Mouse (Mus musculus) thymus, postnatal 4 days (tissue): ENCODE measurements around the gene Cpxm2.

Experiments
- DNase-seq: peaks from one replicate; pipeline ENCODE4 v3.0.0; 2021

Cpxm2 gene

GRCm38 (mm10) chr7:132128687-132129086, 25.9 kb downstream of the Cpxm2 start:
- no peak for DNase-seq

- no peak for DNase-seq
These were observed 29.6 kb downstream of the Cpxm2 start for GRCm38 (mm10) chr7:132124948-132125347.

- DNase-seq, result no peak
These were observed 31.3 kb downstream of the Cpxm2 start for GRCm38 (mm10) chr7:132123211-132123610.

- no peak for DNase-seq
These were observed 34.7 kb downstream of the Cpxm2 start for GRCm38 (mm10) chr7:132119817-132120216.

GRCm38 (mm10) chr7:132111770-132112169, 42.8 kb downstream of the Cpxm2 start:
- no peak for DNase-seq

- no peak for DNase-seq
These were observed 44.2 kb downstream of the Cpxm2 start for GRCm38 (mm10) chr7:132110308-132110707.

- no peak for DNase-seq
These were observed 47.6 kb downstream of the Cpxm2 start for GRCm38 (mm10) chr7:132106891-132107290.

- no peak for DNase-seq
These were observed 49.2 kb downstream of the Cpxm2 start for GRCm38 (mm10) chr7:132105326-132105725.

GRCm38 (mm10) chr7:132098441-132098840, 56.1 kb downstream of the Cpxm2 start:
- DNase-seq, result no peak

GRCm38 (mm10) chr7:132094666-132095065, 59.9 kb downstream of the Cpxm2 start:
- no peak for DNase-seq

GRCm38 (mm10) chr7:132091551-132091950, 63.0 kb downstream of the Cpxm2 start:
- DNase-seq, result no peak

GRCm38 (mm10) chr7:132088606-132089005, 65.9 kb downstream of the Cpxm2 start:
- DNase-seq, result no peak

GRCm38 (mm10) chr7:132088181-132088580, 66.4 kb downstream of the Cpxm2 start:
- DNase-seq, result no peak

- DNase-seq, result no peak
These were observed 78.7 kb downstream of the Cpxm2 start for GRCm38 (mm10) chr7:132075825-132076224.

- no peak for DNase-seq
These were observed 80.0 kb downstream of the Cpxm2 start for GRCm38 (mm10) chr7:132074503-132074902.

GRCm38 (mm10) chr7:132070877-132071625, 83.5 kb downstream of the Cpxm2 start:
- no peak for DNase-seq

GRCm38 (mm10) chr7:132067951-132068350, 86.6 kb downstream of the Cpxm2 start:
- DNase-seq, result no peak

GRCm38 (mm10) chr7:132067511-132067910, 87.0 kb downstream of the Cpxm2 start:
- no peak for DNase-seq

- peak; percentile 19 for DNase-seq
These were observed 94.4 kb downstream of the Cpxm2 start for GRCm38 (mm10) chr7:132060116-132060515.

- no peak for DNase-seq
These were observed 98.0 kb downstream of the Cpxm2 start for GRCm38 (mm10) chr7:132056565-132056964.

GRCm38 (mm10) chr7:132046662-132047061, 107.9 kb downstream of the Cpxm2 start:
- no peak for DNase-seq

GRCm38 (mm10) chr7:132031940-132032531, 122.5 kb downstream of the Cpxm2 start:
- no peak for DNase-seq

- DNase-seq, result no peak
These were observed 127.9 kb downstream of the Cpxm2 start for GRCm38 (mm10) chr7:132026671-132027070.

- DNase-seq, result no peak
These were observed 128.9 kb downstream of the Cpxm2 start for GRCm38 (mm10) chr7:132025591-132025990.

GRCm38 (mm10) chr7:132015933-132016332, 138.6 kb downstream of the Cpxm2 start:
- no peak for DNase-seq
